Mouse (Mus musculus): ENCODE results near the gene Shisal1.

Gene Shisal1

DNA sequence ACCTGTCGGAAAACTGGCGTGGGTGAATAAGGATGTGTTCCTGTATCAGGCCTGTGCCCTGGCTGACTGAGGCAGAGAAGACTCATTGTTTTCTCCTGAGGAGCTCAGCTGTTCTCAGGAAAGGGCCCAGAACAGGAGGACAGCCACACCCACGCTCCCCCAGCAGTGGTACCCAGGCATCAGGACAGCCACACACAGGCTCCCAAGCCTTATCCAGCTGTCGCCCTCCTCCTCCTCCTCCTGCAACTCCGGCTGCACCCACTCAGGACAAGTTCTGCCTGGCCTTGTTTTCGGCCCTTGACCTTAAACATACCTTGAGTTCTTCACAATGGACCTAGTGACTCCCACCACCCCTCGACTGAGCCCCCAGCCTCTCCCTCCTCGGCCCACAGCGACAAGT lies 68.2 kb downstream of the Shisal1 start:
- DNase-seq (ENCODE audit: low spot score in 2 of 2): no peak

DNA sequence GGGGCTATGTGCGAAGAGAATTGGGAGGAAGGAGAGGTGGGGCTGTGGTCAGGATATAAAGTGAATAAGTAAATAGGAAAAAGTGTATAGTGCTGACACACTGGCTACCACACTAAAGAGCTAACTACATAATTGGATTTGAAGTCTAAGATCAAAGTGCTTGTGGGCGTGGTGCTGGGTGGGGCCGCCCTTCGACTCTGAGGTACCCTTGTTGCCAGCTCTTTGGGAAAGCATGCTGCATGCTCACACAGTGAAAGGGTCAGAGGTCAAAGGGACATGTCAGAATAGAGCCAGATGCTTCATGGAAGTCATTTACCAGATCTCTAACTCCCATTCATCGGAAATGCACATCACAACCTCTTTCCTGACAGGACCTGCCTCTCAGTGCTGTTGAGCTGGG lies 74.1 kb downstream of the Shisal1 start:
- no peak for DNase-seq (ENCODE audit: low spot score in 2 of 2)

DNA sequence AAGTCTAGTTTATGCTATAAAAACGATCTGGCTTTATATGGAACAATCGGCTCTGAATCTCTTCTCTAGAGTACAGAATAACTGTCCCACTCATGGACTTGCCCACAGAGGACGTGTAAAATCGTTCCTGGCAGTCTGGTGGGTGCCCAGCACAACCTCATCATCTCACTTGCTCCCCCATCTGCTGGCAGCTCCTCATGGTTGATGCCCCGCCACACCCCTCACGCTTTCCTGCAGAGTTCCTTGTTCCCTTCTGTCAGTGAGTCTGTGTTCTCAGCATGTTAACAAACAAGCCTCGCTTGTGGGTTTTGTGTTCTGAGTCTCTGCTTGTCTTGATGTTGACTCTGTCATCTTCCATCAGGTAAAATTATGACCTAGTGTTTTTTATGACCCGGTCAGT lies 79.5 kb downstream of the Shisal1 start:
- no peak for DNase-seq (ENCODE audit: low spot score in 2 of 2)

DNA sequence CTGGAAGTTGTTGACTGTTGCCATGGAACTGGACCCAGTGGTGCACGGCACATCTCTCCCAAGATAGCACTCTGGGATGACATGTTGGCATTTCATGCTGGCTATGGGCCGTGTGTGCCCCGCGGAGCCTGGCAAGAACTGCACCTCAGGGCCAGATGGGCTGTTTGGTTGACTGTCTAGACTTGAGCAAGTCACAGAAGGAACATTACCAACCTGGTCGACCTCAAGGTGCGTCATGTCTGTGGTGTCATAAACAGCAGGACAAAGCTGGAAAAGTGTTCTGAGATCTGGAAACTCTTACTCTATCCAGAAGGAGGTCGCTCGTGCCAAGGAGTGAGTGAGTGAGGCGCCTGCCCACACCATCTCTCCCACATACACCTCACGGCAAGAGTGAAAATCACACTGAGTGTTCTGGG lies 80.3 kb downstream of the Shisal1 start:
- DNase-seq (ENCODE audit: low spot score in 2 of 2): peak in 1 of 2 experiments; percentile 54

DNA sequence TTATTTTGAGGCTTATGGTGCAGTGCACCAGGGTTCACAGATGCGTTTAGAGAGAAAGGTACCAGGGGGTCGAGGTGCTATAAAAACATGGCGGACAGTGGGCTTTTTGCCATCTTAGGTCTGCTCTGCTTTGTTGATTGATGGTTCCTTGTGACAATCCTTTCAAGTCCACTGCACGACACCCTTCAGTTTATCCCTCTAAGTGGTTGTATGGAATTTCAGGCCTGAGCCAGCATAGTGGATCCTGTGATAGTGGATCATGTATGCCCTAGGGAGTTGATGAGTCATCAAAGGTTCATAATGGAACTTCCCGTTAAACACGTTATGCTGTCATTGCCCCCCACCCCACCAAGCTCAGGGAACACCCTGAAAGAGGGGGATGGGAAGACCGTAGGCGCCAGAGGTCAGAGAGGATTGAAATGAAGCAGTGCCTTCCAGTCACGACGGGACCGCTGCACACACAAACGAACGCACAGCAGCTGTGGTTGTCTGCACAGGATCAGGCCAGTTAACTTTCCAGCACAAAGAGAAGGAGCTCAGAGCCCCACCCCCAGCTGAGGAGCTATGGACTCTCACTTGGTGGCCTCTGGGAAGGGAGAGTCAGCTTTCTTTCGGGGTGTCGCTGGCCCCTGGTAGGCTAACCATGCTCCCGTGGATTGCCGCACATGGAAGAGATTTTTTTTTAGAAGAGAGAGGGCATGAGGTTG lies 81.1 kb downstream of the Shisal1 start:
- no peak for DNase-seq (ENCODE audit: low spot score in 2 of 2)

DNA sequence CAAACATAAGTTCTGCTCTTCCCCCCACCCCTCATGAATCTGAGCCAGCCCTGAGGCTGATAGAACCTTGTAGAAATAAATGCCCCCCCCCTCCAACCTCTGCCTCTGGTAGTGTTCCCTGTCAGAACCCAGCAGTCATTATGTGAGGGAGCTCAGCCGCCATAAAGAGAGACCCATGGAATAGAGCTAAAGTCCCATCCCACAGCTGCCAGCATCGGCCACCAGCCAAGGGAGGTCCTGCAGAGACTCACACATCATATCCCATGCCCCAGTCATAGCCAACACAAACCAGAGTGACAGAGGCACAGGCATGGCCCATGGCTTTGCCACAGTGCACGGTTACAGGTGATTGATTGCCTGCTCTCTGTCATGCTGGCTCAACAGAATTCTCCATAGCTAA lies 82.2 kb downstream of the Shisal1 start:
- no peak for DNase-seq (ENCODE audit: low spot score in 2 of 2)

DNA sequence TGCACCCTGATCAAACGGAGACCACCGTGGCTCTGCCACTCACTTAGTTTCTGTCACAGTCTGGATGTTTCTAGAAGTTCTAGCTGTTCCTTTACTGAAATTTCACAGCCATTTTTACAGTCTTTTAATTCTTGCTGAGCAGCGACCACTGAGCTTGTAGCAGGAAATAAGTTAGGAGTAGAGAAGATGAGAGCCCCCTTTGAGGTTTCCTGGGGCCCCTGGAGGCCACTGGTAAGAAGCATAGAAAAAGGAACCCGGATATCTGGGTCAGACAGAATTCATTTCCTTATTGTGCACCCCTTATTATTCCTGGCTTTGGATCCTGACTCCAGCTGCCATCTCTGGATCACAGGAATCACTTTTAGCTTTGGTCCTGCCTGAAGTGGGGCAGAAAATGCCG lies 91.8 kb downstream of the Shisal1 start:
- DNase-seq (ENCODE audit: low spot score in 2 of 2): no peak

DNA sequence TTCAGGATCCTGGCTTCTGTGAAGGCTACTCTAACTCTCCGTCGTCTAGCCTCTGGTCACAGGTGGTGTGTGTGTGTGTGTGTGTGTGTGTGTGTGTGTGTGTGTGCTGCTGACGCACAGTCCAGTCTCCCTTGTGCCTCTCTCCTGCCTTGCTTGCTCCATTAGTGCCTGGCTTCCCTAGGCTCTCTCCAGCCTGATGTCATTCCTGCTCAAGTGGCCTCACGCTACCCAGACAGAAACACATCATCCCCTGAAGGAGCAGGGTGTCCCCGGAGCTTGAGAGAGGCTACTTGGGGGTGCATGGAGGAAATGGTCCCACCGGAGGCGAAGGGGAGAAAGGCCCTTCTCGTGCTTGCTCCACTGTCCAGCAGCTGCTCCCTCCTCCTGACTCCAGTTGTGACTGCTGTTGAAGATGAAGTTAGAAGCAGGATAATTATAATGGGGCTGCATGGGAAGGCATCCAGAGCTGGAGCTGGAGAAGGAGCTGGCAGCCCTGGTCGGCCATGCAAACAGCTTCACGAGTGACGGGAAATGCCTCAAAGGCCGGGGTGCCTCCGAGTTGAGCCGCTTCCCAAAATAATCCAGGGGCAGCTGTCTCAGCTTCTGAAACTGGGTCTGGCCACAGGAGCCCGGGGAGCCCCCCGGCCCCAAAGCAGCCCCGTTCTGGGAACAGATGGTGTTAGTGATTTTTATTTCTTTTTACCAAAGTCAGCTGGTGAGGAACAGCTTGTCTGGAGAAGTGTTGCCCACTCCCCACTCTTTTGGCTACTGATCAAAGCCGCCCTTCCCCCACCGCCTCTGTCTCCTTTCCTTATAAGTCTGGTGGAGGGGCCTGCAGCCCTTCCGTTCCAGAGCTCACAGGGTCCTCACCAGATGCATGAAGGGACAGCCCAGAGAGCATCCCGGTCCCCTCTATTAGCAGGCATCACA lies 94.7 kb downstream of the Shisal1 start:
- no peak for DNase-seq (ENCODE audit: low spot score in 2 of 2)

DNA sequence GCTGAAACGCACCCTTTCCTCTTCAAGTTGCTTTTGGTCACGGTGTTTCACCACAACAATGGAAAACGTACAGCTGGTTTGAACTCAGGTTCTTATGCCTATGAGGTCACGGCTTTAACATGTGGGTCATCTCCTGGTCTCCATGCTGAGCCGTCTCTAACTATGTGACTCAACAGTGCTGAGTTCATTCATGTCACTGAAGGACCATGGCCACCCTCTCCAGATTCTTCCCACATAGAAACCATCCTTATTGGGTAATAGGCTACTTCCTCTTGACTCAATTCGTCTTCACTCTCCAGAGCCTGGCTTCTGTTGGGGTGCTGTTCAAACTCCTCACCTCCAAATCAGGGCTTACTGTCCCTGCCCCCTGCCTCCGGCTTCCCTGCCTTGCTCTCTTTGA lies 95.6 kb downstream of the Shisal1 start:
- no peak for DNase-seq (ENCODE audit: low spot score in 2 of 2)

DNA sequence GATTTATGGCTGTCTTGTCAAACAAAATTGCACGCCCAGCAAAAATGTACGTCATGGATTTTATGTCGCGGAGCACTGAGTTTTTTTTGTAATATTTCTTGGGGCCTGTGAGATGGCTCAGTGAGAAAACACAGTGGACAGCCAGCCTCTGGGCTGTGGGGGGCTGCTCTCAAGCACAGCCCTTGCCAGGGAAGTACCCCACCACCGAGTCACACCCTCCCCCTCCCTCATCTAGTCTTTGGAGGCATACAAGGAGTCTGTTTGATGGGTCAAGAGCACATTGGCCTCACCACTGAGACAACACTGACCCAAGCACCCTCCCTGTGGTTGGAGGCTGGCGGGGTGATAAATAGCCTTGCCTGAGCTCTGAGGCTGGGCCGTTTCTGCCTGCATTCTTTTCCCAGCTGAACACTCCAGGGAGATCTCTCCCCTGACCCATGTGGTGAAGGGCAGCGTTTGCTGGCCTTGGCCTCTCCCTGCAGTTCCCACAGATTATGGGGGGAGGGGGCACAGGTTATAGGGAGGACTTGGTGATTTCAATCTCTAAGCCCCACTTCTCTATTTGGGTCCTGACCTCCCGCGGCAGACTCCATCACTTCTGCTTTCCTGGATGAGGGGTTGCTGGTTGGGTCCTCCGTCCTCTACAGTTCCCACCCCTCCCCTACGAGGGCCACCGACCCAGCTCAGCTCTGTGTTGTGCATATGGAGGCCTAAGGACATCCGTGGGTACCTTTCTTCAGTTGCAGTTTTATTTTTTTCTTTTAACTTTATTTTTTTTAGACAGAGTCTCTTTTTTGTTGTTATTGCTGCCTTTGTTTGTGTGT lies 96.8 kb downstream of the Shisal1 start:
- no peak for DNase-seq (ENCODE audit: low spot score in 2 of 2)

DNA sequence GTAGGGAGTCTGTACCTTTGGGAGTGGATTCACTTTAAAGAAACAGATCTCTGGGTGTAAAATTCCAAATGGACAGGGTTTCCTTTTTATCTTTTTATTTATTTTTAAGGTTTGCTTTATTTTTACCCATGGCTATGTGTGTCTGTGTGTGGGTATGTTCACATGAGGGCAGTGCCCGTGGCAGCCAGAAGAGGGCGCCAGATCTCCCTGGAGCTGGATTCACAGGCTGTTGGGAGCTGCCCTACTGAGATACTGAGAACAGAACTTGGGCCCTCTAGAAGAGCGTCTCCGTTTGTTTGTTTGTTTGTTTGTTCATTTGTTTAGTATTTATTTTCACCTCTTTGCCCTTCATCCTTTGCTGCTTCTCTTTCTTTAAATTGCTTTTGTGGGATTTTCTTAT lies 98.1 kb downstream of the Shisal1 start:
- DNase-seq (ENCODE audit: low spot score in 2 of 2): no peak

DNA sequence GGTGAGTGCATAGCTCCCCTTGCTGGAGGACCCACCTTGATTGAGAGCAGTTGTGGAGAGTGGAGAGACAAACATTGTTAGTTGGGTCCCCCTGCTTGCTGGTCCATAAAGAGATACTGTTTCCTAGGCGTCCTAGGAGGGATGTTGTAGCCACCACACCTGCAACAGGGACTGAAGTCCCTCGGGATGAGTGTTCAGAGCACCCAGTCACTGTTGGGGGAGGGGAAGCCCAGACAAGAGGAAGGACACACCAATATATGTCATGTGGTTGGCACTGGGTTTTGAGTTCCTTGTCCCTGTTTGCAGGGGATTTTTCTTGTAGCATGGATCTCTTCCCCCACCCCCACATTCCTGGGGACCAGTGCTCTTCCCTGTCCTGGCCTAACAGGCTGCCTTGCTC lies 106.0 kb downstream of the Shisal1 start:
- DNase-seq (ENCODE audit: low spot score in 2 of 2): no peak

DNA sequence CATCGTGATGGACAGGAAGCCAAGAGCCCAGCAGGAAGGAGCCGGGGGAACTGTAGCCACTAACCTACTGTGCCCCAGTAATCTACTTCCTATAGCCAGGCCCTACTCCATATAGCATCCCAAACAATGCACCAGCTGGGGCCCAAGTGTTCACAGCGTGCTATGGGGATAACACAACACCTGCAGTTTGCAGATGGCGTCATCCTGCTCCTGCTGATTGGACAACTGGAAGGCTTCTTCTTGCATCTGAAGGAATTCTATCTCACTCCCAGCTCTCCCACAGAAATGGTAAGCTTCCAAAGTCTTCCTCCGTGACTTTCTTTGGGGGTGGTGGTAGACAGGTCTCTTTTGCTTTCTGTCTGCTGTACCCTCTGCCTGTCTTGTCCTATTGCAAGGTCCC lies 109.3 kb downstream of the Shisal1 start:
- DNase-seq (ENCODE audit: low spot score in 2 of 2): peak in 1 of 2 experiments; percentile 71

DNA sequence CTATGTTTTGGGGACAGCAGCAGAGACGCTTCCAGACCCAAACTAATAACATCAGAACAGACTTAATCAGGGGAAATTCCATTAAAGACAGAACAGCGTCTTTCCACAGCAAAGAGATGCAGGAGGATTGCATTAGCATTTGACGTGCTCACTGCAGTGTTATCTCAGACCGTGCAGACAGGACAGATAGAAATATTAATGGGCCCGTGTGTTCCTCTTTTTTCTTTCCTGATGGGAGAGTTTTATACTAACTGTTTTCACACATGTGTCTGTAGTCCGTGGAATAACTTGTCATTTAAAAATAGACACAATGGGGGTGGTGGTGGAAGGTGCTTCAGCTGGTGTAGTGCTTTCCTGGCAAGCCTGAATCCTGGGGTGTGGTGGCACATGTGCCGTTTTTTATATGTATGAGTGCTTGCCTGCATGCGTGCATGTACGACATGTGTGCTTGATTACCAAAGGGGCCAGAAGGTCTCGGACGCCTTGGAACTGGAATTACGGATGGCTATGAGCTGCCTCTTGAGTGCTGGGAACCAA lies 110.5 kb downstream of the Shisal1 start:
- DNase-seq (ENCODE audit: low spot score in 2 of 2): peak in 1 of 2 experiments; percentile 29

DNA sequence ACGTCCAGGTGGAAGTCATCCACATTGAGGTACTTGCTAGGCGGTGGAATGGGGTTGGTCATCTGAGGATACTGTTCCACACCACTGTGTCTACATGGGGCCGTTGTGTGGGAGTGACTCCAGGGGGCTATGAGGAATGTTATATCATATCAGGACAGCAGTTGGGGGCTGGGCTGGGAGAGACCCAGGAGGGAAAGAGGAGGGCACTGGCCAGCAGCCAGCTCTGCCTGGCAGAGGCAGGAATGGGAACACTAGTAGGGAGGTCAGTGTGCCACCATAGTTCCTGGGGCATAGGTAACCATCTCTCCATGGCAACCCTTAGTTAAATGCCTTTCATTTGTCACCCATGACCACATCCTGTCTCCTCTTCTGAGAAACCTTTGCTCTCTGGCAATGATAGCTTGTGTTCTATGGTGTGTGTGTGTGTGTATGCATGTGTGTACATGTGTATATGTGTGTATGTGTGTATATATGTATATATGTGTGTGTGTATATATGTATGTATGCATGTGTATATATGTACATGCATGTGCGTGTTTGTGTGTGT lies 115.8 kb downstream of the Shisal1 start:
- no peak for DNase-seq (ENCODE audit: low spot score in 2 of 2)

DNA sequence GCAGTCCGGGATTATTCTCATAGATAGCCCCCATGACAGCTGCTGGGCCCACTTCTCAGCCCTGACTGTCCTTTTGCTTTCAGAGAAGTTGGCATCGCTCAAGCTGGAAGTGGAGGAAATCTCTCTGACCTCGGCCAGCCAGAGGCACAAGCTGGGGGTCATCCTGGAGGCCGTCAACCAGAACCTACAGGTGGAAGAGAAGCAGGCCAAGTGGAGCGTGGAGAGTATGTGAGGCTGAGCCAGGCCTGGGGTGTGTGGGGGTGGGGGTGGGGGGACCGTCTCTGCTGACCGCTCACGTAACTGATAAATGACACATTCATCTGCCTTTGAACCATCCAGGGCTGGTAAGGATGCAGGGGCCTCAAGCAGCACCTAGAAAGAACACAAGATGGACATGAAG lies 117.0 kb downstream of the Shisal1 start:
- DNase-seq (ENCODE audit: low spot score in 2 of 2): no peak
